Mouse (Mus musculus): ENCODE results near the gene Olfr667.
"Not testable (repeated sequence)": the region's sequence is repeated elsewhere in the genome, so short reads cannot be mapped to it uniquely, and the experiment has no call there.

Gene Olfr667

GRCm38 (mm10) chr7:104921382-104921781 lies at the start of gene Olfr667:
Gene Olfr667, minus strand, starts transcription at chr7:104921482.
- DNase-seq: no peak

- DNase-seq: no peak
These were observed 41.2 kb upstream of the Olfr667 start, which contains the start of gene Olfr670 for GRCm38 (mm10) chr7:104962520-104962919. Gene Olfr670, minus strand, starts transcription at chr7:104962620.

GRCm38 (mm10) chr7:104950234-104950633 lies 29.0 kb upstream of the Olfr667 start:
- not testable (repeated sequence) for DNase-seq

GRCm38 (mm10) chr7:104933940-104934339 lies 12.7 kb upstream of the Olfr667 start, which contains the start of gene Olfr669:
Gene Olfr669, plus strand, starts transcription at chr7:104934240.
- no peak for DNase-seq

GRCm38 (mm10) chr7:104927957-104928356 lies 6.7 kb upstream of the Olfr667 start, which contains the start of gene Olfr668:
Gene Olfr668, minus strand, starts transcription at chr7:104928057.
- DNase-seq: no peak

GRCm38 (mm10) chr7:104895852-104896251 lies 25.4 kb downstream of the Olfr667 start, which contains the start of gene Olfr666:
Gene Olfr666, minus strand, starts transcription at chr7:104895952.
- no peak for DNase-seq

GRCm38 (mm10) chr7:104877731-104878130 lies 43.6 kb downstream of the Olfr667 start, which contains the start of gene Olfr665:
Gene Olfr665, plus strand, starts transcription at chr7:104878031.
- no peak for DNase-seq
